Comparison of ENCODE assay signal across 27 mouse cellular contexts in the genomic region with DNA sequence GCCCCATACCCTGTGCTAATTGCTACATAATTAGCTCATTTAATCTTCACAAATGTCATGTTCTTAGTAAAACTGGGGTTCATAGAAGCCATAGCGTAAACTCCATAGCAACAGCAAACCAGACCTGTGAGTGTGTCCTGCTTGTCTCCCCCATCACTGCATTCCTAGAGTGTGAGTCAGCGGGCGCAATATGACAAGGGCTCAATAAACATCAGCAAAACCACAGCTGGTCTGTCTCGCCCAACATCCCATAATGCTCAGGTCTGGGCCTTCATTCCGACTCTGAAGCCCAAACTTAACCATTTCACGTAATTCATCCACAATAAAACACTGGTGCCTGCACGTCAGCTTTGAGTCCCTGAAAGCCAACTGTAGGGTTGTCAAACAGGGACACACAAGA. TPM values are rescaled to one million over a fixed set of nuclear protein-coding genes. Genes with fewer than 3 reads are reported as not detected.
DNase-seq lines count a peak whose midpoint lies in the region; ATAC-seq and TF ChIP-seq lines count a peak whose summit lies in the region.
"Had no signal": no experiment of that assay in that cellular context is flagged by ENCODE, and none has a peak within 500 bp of the region (broad histone marks: within the 10 kb centered on the region; RNA-seq: fewer than 3 reads in every experiment).

No protein-coding gene starts in this region.

- no peak overlapping the region for H3K4me2 ChIP-seq in limb, embryonic 13.5 days (replicated peaks)
- H3K4me2 ChIP-seq: forebrain, embryonic 15.5 days; hindbrain, embryonic 12.5 days; liver, embryonic 11.5 days; neural tube, embryonic 12.5 days had no signal

- peaks cover 3% of the 10 kb centered on the region; the same call in 1 of the 2 replicates for H3K4me1 ChIP-seq in limb, embryonic 13.5 days
- no peaks in the 10 kb centered on the region for H3K4me1 ChIP-seq in limb, embryonic 10.5 days
- H3K4me1 ChIP-seq: megakaryocyte, embryonic 14.5 days had no signal

- no peak for TF ChIP-seq POLR2A in brain, embryonic 14.5 days (IDR thresholded peaks at IDR 0.05; ENCODE audit: borderline replicate concordance, extremely low read depth, insufficient read depth, insufficient read length, poor library complexity, severe bottlenecking)

- 42% methylated on average over 7 of the region's 7 CpGs for WGBS in limb, embryonic 13.5 days
- WGBS in limb, embryonic 10.5 days = 81% methylated on average over 7 of the region's 7 CpGs

- no peak overlapping the region for H3K9ac ChIP-seq in limb, embryonic 13.5 days
- H3K9ac ChIP-seq: forebrain, embryonic 15.5 days; hindbrain, embryonic 12.5 days; liver, postnatal 0 days; neural tube, embryonic 12.5 days had no signal

- no peak for DNase-seq in limb, embryonic 10.5 days (ENCODE audit: low spot score)
- peak; percentile 83 for DNase-seq in 3T3-L1 (ENCODE audit: low read depth, low spot score)
- peak; percentile 15 for DNase-seq in brain, embryonic 14.5 days (ENCODE audit: low read depth)
- DNase-seq in lung, postnatal 36 days = peak; percentile 19
- no peak for DNase-seq in thymus, adult 18-20 months
- no peak for DNase-seq in layer of hippocampus, postnatal 10 days (ENCODE audit: low spot score in 2 of 2)
- DNase-seq: adrenal gland, postnatal 14 days; cerebellum, adult 8-10 months; cerebellum, postnatal 36 days; gastrocnemius, postnatal 10 days; heart, adult 2 months; kidney, adult 18-20 months; kidney, postnatal 10 days; left cerebral cortex, postnatal 4 days; liver, postnatal 0 days; midbrain, embryonic 14.5 days; thymus, postnatal 25 days had no signal

- peak; percentile 15; the same call in 1 of the 2 replicates for ATAC-seq in limb, embryonic 13.5 days (ENCODE audit: low FRiP score, low read depth)
- ATAC-seq: forebrain, embryonic 15.5 days; inflammation-experienced regulatory T-cells, adult 6 months; liver, postnatal 0 days had no signal

- H3K9me3 ChIP-seq in limb, embryonic 13.5 days = no peaks in the 10 kb centered on the region
- H3K9me3 ChIP-seq in limb, embryonic 10.5 days (replicated peaks) = no peaks in the 10 kb centered on the region
- H3K9me3 ChIP-seq: forebrain, embryonic 15.5 days; hindbrain, embryonic 12.5 days; neural tube, embryonic 12.5 days had no signal

- TF ChIP-seq CTCF in brain, embryonic 14.5 days (IDR thresholded peaks at IDR 0.05; ENCODE audit: borderline replicate concordance, extremely low read depth, insufficient read depth, insufficient read length) = no peak

- H3K36me3 ChIP-seq in limb, embryonic 13.5 days = no peaks in the 10 kb centered on the region
- H3K36me3 ChIP-seq in limb, embryonic 10.5 days = no peaks in the 10 kb centered on the region
- H3K36me3 ChIP-seq: forebrain, embryonic 15.5 days; hindbrain, embryonic 12.5 days; neural tube, embryonic 12.5 days had no signal

- no peak overlapping the region for H3K27ac ChIP-seq in limb, embryonic 13.5 days
- H3K27ac ChIP-seq in limb, embryonic 10.5 days = no peak overlapping the region
- H3K27ac ChIP-seq: forebrain, embryonic 15.5 days; heart, adult 2 months; hindbrain, embryonic 12.5 days; neural tube, embryonic 12.5 days had no signal

- no peak overlapping the region for H3K4me3 ChIP-seq in limb, embryonic 13.5 days
- no peak overlapping the region for H3K4me3 ChIP-seq in limb, embryonic 10.5 days
- H3K4me3 ChIP-seq: forebrain, embryonic 15.5 days; heart, adult 2 months; hindbrain, embryonic 12.5 days; megakaryocyte, embryonic 14.5 days; neural tube, embryonic 12.5 days had no signal

- H3K27me3 ChIP-seq in limb, embryonic 13.5 days = 0 out of 2 replicates have a peak, but pooled peaks cover 6% of the 10 kb centered on the region
- no peaks in the 10 kb centered on the region for H3K27me3 ChIP-seq in limb, embryonic 10.5 days (ENCODE audit: low read depth, poor library complexity, severe bottlenecking)
- H3K27me3 ChIP-seq: forebrain, embryonic 15.5 days; hindbrain, embryonic 12.5 days; megakaryocyte, embryonic 14.5 days; neural tube, embryonic 12.5 days had no signal

RNA-seq across cellular contexts. Expression of a gene that starts 37.1 kb away (rescaled TPM):
- 0.06 and 0.18 TPM in 2 replicates for polyA plus RNA-seq in limb, embryonic 13.5 days (2015; fragmentation: Nextera tagmentation; extraction: Ambion mirVana)
- polyA plus RNA-seq in limb, embryonic 10.5 days (2016; fragmentation: Nextera tagmentation; extraction: Ambion mirVana) = 0.71 and 0.80 TPM in 2 replicates
- polyA plus RNA-seq in brain, embryonic 14.5 days (2012; rRNA removed) = 28.5 and 37.0 TPM in 2 replicates
- under 1 TPM; 0.18 to 0.36 TPM for total RNA-seq in layer of hippocampus, postnatal 10 days (2021)
- total RNA-seq: adrenal gland, postnatal 14 days; gastrocnemius, postnatal 10 days; heart, adult 2 months; heart, postnatal 25 days; left cerebral cortex, postnatal 4 days had no signal
- polyA plus RNA-seq: heart, adult 2 months; heart, embryonic 14.5 days; inflammation-experienced regulatory T-cells, adult 6 months; liver, embryonic 11.5 days; liver, postnatal 0 days; small intestine, adult 2 months had no signal

Comparison
In these comparisons a context has a peak if more than half of its experiments do, and no peak if none do; other contexts are left out.
1. DNase-seq: peak in 3T3-L1 (single experiment), brain, embryonic 14.5 days (single experiment) and lung, postnatal 36 days (single experiment); none in limb, embryonic 10.5 days (single experiment), thymus, adult 18-20 months (0 of 2) and layer of hippocampus, postnatal 10 days (0 of 2).
2. RNA of a gene that starts 37.1 kb away (polyA plus RNA-seq): 28.5 to 37.0 TPM in brain, embryonic 14.5 days; 0.71 to 0.80 TPM in limb, embryonic 10.5 days and 0.06 to 0.18 TPM in limb, embryonic 13.5 days; every median in the first group is over 10 times any median in the second.